Mouse (Mus musculus): ENCODE data around the gene Trpc6. TPM values are rescaled to one million over a fixed set of nuclear protein-coding genes. Genes with fewer than 3 reads are reported as not detected.

Gene Trpc6
- not detected in 2 replicates for polyA plus RNA-seq (2012)

GRCm38 (mm10) chr9:8544041-8544794, at the start of gene Trpc6:
TSS of gene Trpc6 (plus strand) at chr9:8544142.
- TF ChIP-seq GATA1 (IDR thresholded peaks at IDR 0.05; ENCODE audit: low read length): no peak

- no peak for TF ChIP-seq GATA1 (IDR thresholded peaks at IDR 0.05; ENCODE audit: low read length)
Observed at GRCm38 (mm10) chr9:8520911-8521310, 23.0 kb upstream of the Trpc6 start.

GRCm38 (mm10) chr9:8533670-8534069, 10.3 kb upstream of the Trpc6 start:
- no peak for TF ChIP-seq GATA1 (IDR thresholded peaks at IDR 0.05; ENCODE audit: low read length)

DNA sequence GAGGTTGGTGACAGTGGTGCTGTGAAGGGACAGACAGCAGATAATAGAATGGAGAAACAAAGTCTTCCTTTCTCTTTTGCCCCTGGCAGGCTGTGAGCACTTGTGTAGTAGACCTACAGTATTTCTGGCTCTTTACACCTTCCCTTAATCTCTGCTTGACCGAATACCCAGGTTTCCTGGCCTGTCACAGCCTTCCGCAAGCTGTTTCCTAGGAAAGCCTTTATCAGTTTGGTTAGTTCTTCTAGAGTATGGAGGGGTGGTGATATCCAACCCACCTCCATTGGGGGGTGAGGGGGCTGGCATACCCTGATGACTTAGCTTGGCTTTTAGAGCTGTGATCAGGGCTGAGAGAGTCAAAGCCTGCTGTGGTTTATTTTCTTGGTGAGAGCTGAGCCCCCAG, 1.3 kb downstream of the Trpc6 start:
- TF ChIP-seq GATA1 (IDR thresholded peaks at IDR 0.05; ENCODE audit: low read length): no peak

DNA sequence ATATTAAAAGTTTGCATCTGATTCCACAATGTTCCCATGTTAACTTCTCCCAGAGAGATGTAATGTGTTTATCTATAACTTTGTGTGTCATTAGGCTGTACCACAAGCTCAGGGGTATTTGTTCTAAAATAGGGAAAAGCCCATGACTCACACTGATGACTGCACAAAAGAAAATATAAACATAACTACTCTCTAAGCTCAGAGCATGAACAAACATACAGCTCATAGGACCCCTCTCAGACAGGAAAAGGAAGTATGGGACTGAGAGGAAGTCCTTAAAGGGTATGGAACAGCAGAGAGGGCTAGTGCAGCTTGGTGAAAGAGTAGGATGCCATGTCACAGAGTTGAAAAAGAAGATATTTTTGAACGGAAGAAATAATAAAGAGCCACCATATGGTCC, 14.6 kb downstream of the Trpc6 start:
- no peak for TF ChIP-seq GATA1 (IDR thresholded peaks at IDR 0.05; ENCODE audit: low read length)

DNA sequence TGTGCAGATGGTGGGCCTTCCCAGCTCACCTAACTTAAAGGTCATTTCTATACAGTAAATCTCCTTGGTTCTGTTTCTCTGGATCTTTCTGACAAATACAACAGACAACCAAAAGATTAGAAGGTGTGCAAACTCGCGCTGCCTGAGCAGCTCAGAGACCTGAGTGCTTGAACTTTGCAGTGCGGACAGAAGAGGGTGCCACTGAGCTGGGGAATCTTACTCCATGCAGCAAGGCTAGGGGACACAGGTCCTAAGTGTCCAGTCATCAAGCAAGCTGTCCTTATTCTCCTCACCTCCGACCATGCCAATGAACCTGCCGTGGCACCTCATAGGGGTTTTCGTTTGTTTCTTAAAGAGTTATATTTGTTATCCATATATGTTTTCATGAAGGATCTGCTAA, 48.7 kb downstream of the Trpc6 start:
- TF ChIP-seq GATA1 (IDR thresholded peaks at IDR 0.05; ENCODE audit: low read length): no peak

DNA sequence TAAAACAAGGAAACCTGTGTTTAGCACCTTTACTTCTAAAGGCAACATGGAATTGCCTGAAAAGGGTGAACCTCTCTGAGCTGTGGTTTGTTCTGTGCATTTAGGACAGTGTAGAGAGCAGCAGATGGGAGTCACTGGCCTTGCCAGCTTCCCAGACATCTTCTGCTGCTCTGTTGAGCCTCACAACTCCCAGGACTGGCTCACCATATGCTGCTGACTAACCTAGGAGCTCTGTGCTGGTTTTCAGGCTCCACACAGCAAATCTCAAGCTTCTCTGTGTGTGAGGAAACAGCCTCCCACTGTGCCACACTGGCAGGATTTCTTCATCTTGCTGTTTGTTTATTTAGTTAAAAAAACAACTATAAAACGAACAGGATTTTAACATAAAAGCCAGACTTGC, 53.1 kb downstream of the Trpc6 start:
- no peak for TF ChIP-seq GATA1 (IDR thresholded peaks at IDR 0.05; ENCODE audit: low read length)

- TF ChIP-seq GATA1 (IDR thresholded peaks at IDR 0.05; ENCODE audit: low read length): no peak
Observed at GRCm38 (mm10) chr9:8606816-8607491, 63.0 kb downstream of the Trpc6 start.

- TF ChIP-seq GATA1 (IDR thresholded peaks at IDR 0.05; ENCODE audit: low read length): no peak
Observed at GRCm38 (mm10) chr9:8634344-8634743, 90.4 kb downstream of the Trpc6 start.

DNA sequence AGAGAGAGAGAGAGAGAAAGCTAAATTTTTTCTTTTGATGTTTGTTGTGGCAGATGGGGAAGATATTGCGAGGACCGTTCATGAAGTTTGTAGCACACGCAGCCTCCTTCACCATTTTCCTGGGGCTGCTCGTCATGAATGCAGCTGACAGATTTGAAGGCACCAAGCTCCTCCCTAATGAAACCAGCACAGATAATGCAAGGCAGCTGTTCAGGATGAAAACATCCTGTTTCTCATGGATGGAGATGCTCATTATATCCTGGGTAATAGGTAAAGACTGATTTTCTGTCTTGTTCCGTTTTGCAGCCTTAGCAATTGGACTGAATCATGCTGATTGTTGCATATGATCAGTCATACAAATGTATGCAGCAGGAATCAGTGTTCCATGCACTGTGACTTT, 99.5 kb downstream of the Trpc6 start:
- TF ChIP-seq GATA1 (IDR thresholded peaks at IDR 0.05; ENCODE audit: low read length): no peak

DNA sequence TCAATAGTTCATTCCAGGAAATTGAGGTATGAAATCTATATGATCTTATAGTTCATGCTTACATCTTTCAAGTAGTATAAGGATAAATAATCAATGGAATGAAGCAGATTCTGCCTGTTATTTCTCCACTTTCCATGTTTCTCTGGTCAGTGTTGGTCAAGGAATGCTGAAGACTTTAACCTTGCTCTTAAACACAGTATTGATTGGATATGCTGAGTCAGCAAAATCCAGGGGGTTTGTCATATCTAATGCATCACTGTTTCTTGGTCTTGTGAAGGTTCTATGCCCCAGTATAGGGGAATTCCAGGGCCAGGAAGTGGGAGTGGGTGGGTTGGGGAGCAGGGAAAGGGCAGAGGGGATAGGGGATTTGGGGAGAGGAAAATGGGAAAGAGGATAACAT, 111.4 kb downstream of the Trpc6 start:
- no peak for TF ChIP-seq GATA1 (IDR thresholded peaks at IDR 0.05; ENCODE audit: low read length)

DNA sequence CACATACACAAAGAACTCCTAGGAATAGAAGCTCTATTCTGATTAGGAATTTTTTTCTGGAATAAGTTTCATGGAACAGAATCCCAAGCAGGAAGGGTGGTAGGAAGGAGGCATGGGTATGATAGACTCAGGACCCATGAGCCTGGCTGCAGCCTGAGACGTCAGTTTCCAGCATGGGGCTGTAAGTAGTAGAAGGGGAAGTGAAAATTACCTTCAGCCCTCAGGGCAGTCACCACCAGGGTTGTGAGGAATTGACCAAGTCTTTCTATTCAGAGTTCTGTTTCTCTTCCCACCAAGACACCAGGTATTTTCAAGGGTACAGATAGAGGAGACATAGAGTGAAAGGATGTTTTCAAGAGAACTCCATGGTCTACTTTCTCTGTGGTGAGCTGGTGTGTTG, 129.0 kb downstream of the Trpc6 start:
- no peak for TF ChIP-seq GATA1 (IDR thresholded peaks at IDR 0.05; ENCODE audit: low read length)

DNA sequence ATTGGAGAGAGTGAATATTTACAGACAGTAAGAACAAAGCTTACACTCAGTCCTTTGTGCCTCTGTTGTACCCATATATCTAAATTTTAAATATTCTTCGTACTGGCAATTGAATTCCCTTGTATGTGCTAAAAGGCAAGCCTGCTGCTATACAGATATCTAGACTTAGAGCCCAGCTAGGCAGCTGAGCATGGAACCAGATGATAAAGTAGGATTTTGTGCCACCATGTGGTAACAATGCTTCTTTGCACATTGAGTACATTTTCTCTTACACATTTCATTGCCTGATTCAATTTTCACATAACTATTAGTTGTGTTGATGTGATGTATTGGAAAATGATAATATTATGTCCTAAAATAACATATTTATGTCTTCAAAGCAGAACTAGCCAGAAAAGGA, 132.7 kb downstream of the Trpc6 start:
- TF ChIP-seq GATA1 (IDR thresholded peaks at IDR 0.05; ENCODE audit: low read length): no peak

GRCm38 (mm10) chr9:8693177-8693576, 149.2 kb downstream of the Trpc6 start:
- no peak for TF ChIP-seq GATA1 (IDR thresholded peaks at IDR 0.05; ENCODE audit: low read length)

DNA sequence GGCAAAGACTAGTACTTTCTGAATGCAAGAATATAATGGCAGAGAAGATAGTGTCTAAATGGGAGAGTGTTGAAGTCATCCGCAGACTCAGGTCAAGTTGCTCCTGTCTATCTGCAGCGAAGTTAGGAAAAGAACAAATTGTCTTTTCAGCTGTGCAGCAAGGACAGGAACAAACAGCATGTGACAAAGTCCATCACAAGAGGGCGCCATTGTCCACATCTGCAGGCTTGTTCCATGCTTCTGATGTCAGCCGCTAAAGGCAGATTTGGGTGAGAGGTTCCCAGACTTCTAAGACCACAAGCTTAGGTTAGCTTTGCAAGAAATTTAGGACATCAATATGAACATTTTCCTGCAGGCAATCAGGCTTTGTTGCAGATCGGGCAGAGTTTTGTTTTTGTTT, 156.7 kb downstream of the Trpc6 start:
- no peak for TF ChIP-seq GATA1 (IDR thresholded peaks at IDR 0.05; ENCODE audit: low read length)

DNA sequence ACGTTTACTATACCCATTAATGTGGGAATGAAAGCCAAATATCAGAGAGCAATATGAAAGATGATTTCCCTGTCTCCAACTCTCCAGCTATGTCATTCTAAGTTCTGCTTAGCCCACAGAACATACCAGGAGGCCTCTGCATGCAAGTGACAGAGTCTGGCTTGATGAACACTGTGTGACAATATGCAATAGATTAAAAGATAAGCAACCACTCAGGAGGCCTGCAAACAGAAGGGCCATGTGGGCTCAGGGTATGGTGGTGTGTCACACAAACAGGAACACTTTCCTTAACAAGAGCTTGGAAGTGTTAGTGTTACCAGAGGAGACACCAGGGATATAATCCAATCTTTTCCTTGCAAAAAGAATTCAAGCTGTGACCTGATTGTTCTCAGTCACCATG, 159.6 kb downstream of the Trpc6 start:
- no peak for TF ChIP-seq GATA1 (IDR thresholded peaks at IDR 0.05; ENCODE audit: low read length)

GRCm38 (mm10) chr9:8703956-8704355, 160.0 kb downstream of the Trpc6 start:
- no peak for TF ChIP-seq GATA1 (IDR thresholded peaks at IDR 0.05; ENCODE audit: low read length)
